Mouse (Mus musculus) heart, embryonic 16.5 days (tissue): Measurements from ENCODE around the gene Jam3. TPM values are rescaled to one million over a fixed set of nuclear protein-coding genes. Genes with fewer than 3 reads are reported as not detected.

Experiments
- ATAC-seq: fragments of 200-750 bp; cut with Nextera tagmentation; replicated peaks from 2 replicates; pipeline ENCODE4 v1.8.0; 2017; ENCODE audit warnings: moderate number of reproducible peaks; ENCODE audit not compliant: insufficient read depth, low FRiP score; ENCODE audit errors: extremely low read depth
- H3K27ac ChIP-seq: fragments of 300-500 bp; sonication (generic); 2 replicates; pipeline ENCODE4 v1.5.1; 2014; ENCODE audit warnings: mild to moderate bottlenecking, low read length, control low read depth, moderate library complexity
- H3K27me3 ChIP-seq: fragments of 300-500 bp; sonication (generic); 2 replicates; pipeline ENCODE4 v1.6.1; 2014; ENCODE audit warnings: low read length, mixed read lengths; ENCODE audit not compliant: control insufficient read depth, insufficient read depth
- H3K36me3 ChIP-seq: fragments of 300-500 bp; sonication (generic); 2 replicates; pipeline ENCODE4 v1.6.1; 2014; ENCODE audit not compliant: control insufficient read depth, insufficient read depth
- H3K4me1 ChIP-seq: fragments of 300-500 bp; sonication (generic); 2 replicates; pipeline ENCODE4 v1.6.1; 2014; ENCODE audit warnings: low read length, mixed read lengths; ENCODE audit not compliant: control insufficient read depth, insufficient read depth
- H3K4me2 ChIP-seq: fragments of 300-500 bp; sonication (generic); 2 replicates; pipeline ENCODE4 v1.6.1; 2014; ENCODE audit warnings: low read depth, mild to moderate bottlenecking, control low read depth, low read length
- H3K4me3 ChIP-seq: fragments of 300-500 bp; sonication (generic); 2 replicates; pipeline ENCODE4 v1.5.1; 2014; ENCODE audit warnings: mild to moderate bottlenecking, control low read depth, low read length
- H3K9ac ChIP-seq: fragments of 300-500 bp; sonication (generic); 2 replicates; pipeline ENCODE4 v1.6.1; 2014; ENCODE audit warnings: low read length, control low read depth
- H3K9me3 ChIP-seq: fragments of 300-500 bp; sonication (generic); replicated peaks from 2 replicates; pipeline ENCODE4 v1.6.1; 2016; ENCODE audit warnings: low read length; ENCODE audit not compliant: control insufficient read depth
- WGBS: fragments of 180-500 bp; shearing (Covaris S2); extraction: QIAGEN DNeasy Blood & Tissue Kit; methylation state at CpG from one replicate; pipeline ENCODE4 v1.1.7; 2014; 5-methylcytosine and 5-hydroxymethylcytosine counted together
- polyA plus RNA-seq: library from polyadenylated mRNA; unstranded; fragments of >200 nt; fragmentation: Nextera tagmentation; extraction: Ambion mirVana; gene quantifications from 2 replicates; pipeline ENCODE4 v1.2.1, GENCODE M21; 2015

Jam3 gene
- polyA plus RNA-seq, 1 experiment from 2014 or later, result 40.0 TPM

- Histone ChIP-seq H3K27ac (no peak overlapping the region), H3K4me1 (no peaks in the 10 kb centered on the region), H3K27me3 (no peaks in the 10 kb centered on the region), H3K4me2 (no peak overlapping the region), H3K36me3 (peaks cover 50% of the 10 kb centered on the region), H3K9me3 (no peaks in the 10 kb centered on the region), H3K4me3 (no peak overlapping the region), H3K9ac (no peak overlapping the region)
- no peak for ATAC-seq
- WGBS, result 89% methylated on average over 2 of the region's 2 CpGs
Observed at GRCm38 (mm10) chr9:27049492-27049891, 105.7 kb downstream of the Jam3 start.

Other genes with a start within 250 kb of the Jam3 start
- gene Gm1110, start 232.3 kb downstream of the Jam3 start, polyA plus RNA-seq, result 0.12 TPM in 1 of 2 replicates, not detected in the other
- gene Acad8, start 155.9 kb downstream of the Jam3 start, polyA plus RNA-seq, result 37.1 and 41.8 TPM in 2 replicates
- 89.7 and 90.6 TPM in 2 replicates for gene Thyn1, start 155.7 kb downstream of the Jam3 start, polyA plus RNA-seq
- gene Vps26b, start 125.4 kb downstream of the Jam3 start, polyA plus RNA-seq, result 21.2 and 22.3 TPM in 2 replicates
- 21.0 and 22.8 TPM in 2 replicates for gene Ncapd3, start 125.2 kb downstream of the Jam3 start, polyA plus RNA-seq
- gene Igsf9b, start 143.8 kb upstream of the Jam3 start, polyA plus RNA-seq, result 3.5 and 4.0 TPM in 2 replicates
- gene Spata19, start 241.4 kb upstream of the Jam3 start, polyA plus RNA-seq, result not detected in 2 replicates